Mouse (Mus musculus): ENCODE data around the gene Rag2. TPM values are rescaled to one million over a fixed set of nuclear protein-coding genes. Genes with fewer than 3 reads are reported as not detected.

The Rag2 gene
- polyA plus RNA-seq, 1 experiment = 55.7 TPM

DNA sequence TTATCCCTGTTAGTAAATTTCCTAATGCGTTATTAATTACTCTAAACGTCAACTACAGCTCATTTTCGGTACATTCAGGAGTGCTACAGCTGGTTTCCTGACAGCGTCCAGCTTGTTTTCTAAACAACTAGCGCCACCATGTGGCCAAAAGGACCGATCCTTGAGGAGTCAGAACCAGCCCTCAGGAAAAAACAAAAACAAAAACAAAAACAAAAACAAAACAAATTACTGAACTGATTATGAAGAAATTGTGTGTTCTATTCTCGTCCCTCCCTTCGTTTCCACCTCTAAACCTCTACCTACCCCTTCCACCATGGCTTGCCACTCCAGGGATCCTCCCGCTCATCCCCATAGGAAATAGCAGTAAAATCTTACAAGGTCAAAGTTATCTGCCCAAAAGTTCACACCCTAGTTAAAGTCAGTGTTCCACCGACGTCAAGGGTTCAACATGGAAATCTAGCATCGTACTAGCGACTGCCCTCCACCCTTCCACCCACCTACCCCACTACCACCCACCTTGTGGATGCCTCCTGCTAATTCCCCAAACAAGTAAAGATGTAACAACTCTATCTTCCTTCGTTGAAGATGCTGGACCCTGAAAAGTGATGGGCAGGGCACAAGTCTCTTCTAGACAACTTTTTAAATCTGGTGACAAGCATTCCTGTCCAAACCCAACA is 28.5 kb downstream of the Rag2 start:
- Histone ChIP-seq H3K36me3 (ENCODE audit: control insufficient read depth, insufficient read depth, low read length) (no peaks in the 10 kb centered on the region), H3K27ac (ENCODE audit: control insufficient read depth, insufficient read depth, low read length) (peak overlapping the region; percentile 39; the same call in 1 of the 2 replicates), H3K4me1 (replicated peaks; ENCODE audit: control insufficient read depth, insufficient read depth, low read length) (peaks cover 11% of the 10 kb centered on the region), H3K27me3 (ENCODE audit: control insufficient read depth, insufficient read depth, low read length) (no peaks in the 10 kb centered on the region), H3K4me3 (ENCODE audit: control insufficient read depth, insufficient read depth, low read length) (peak overlapping the region; percentile 25)
- DNase-seq = peak; percentile 84
- no peak for TF ChIP-seq CTCF (IDR thresholded peaks at IDR 0.05; ENCODE audit: borderline replicate concordance, control insufficient read depth, extremely low read depth, insufficient read depth, low read length, poor library complexity)
- no peak for TF ChIP-seq POLR2A (IDR thresholded peaks at IDR 0.05; ENCODE audit: control insufficient read depth, extremely low read depth, insufficient read depth, low read length, poor library complexity)
- WGBS = 21% methylated on average over 14 of the region's 14 CpGs

GRCm38 (mm10) chr2:101660536-101660935 is 36.0 kb downstream of the Rag2 start:
- DNase-seq = no peak
- H3K27me3 ChIP-seq (ENCODE audit: control insufficient read depth, insufficient read depth, low read length) = no peaks in the 10 kb centered on the region
- TF ChIP-seq CTCF (IDR thresholded peaks at IDR 0.05; ENCODE audit: borderline replicate concordance, control insufficient read depth, extremely low read depth, insufficient read depth, low read length, poor library complexity) (no peak), POLR2A (IDR thresholded peaks at IDR 0.05; ENCODE audit: control insufficient read depth, extremely low read depth, insufficient read depth, low read length, poor library complexity) (no peak)
- no peaks in the 10 kb centered on the region for H3K4me1 ChIP-seq (replicated peaks; ENCODE audit: control insufficient read depth, insufficient read depth, low read length)
- no peak overlapping the region for H3K4me3 ChIP-seq (ENCODE audit: control insufficient read depth, insufficient read depth, low read length)
- WGBS = 96% methylated on average over 2 of the region's 2 CpGs
- no peaks in the 10 kb centered on the region for H3K36me3 ChIP-seq (ENCODE audit: control insufficient read depth, insufficient read depth, low read length)
- H3K27ac ChIP-seq (ENCODE audit: control insufficient read depth, insufficient read depth, low read length) = no peak overlapping the region

DNA sequence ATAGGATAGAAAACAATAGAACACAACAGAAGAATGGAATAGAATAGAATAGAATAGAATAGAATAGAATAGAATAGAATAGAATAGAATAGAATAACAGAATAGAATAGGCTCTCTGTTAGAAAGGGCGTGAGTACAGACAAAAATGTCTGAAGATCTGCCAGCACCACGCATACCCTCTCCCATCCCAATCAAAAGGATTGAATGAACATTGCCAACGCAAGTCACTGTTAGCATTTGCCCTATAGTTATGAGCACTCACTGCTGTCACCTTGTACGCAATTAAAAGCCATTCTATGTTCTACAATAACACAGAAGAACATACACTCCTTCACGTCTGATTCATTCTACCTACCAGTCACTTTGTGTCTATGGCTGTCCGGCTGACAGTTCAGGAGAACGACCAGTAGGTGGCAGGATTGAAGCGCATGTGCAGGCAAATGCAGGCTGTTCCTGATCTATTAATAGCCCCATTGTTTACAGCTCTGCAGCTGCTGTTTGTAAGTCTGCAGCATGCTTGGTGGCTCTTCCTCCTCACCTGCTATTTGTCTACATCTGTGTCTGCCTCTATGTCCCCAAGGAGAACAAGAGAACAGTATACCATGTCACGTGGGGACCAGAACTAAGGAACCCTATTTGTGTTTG is 40.7 kb downstream of the Rag2 start:
- WGBS = 32% methylated on average over 9 of the region's 9 CpGs
- H3K4me1 ChIP-seq (replicated peaks; ENCODE audit: control insufficient read depth, insufficient read depth, low read length) = no peaks in the 10 kb centered on the region
- no peak; the same call in 1 of the 2 replicates for TF ChIP-seq CTCF (IDR thresholded peaks at IDR 0.05; ENCODE audit: borderline replicate concordance, control insufficient read depth, extremely low read depth, insufficient read depth, low read length, poor library complexity)
- TF ChIP-seq POLR2A (IDR thresholded peaks at IDR 0.05; ENCODE audit: control insufficient read depth, extremely low read depth, insufficient read depth, low read length, poor library complexity) = no peak
- no peaks in the 10 kb centered on the region for H3K36me3 ChIP-seq (ENCODE audit: control insufficient read depth, insufficient read depth, low read length)
- no peak overlapping the region for H3K27ac ChIP-seq (ENCODE audit: control insufficient read depth, insufficient read depth, low read length)
- no peak overlapping the region for H3K4me3 ChIP-seq (ENCODE audit: control insufficient read depth, insufficient read depth, low read length)
- DNase-seq = peak; percentile 78
- no peaks in the 10 kb centered on the region for H3K27me3 ChIP-seq (ENCODE audit: control insufficient read depth, insufficient read depth, low read length)

DNA sequence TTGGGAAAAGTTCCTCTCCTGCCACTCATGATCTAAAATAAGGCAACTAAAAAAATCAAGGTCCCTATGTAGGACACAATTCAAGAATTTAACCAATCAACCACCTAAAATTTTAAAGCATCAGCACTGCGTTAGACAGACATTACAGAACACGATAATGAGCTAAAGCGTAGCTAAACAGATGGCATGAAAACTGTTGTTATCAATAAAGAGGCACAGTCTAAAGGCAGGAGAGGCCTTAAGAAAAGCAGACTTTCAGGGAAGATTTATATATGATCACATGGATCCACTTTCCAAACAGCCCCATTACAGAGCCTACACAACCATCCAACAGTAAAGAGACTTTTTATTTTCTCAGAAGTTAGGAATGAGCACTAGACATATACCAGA is 41.2 kb downstream of the Rag2 start:
- Histone ChIP-seq H3K27me3 (ENCODE audit: control insufficient read depth, insufficient read depth, low read length) (no peaks in the 10 kb centered on the region), H3K27ac (ENCODE audit: control insufficient read depth, insufficient read depth, low read length) (no peak overlapping the region), H3K4me3 (ENCODE audit: control insufficient read depth, insufficient read depth, low read length) (no peak overlapping the region), H3K4me1 (replicated peaks; ENCODE audit: control insufficient read depth, insufficient read depth, low read length) (no peaks in the 10 kb centered on the region), H3K36me3 (ENCODE audit: control insufficient read depth, insufficient read depth, low read length) (no peaks in the 10 kb centered on the region)
- 98% methylated on average over 3 of the region's 3 CpGs for WGBS
- DNase-seq = no peak
- no peak for TF ChIP-seq CTCF (IDR thresholded peaks at IDR 0.05; ENCODE audit: borderline replicate concordance, control insufficient read depth, extremely low read depth, insufficient read depth, low read length, poor library complexity)
- TF ChIP-seq POLR2A (IDR thresholded peaks at IDR 0.05; ENCODE audit: control insufficient read depth, extremely low read depth, insufficient read depth, low read length, poor library complexity) = no peak

GRCm38 (mm10) chr2:101668751-101669150 is 44.2 kb downstream of the Rag2 start:
- H3K4me3 ChIP-seq (ENCODE audit: control insufficient read depth, insufficient read depth, low read length) = no peak overlapping the region
- no peak for TF ChIP-seq POLR2A (IDR thresholded peaks at IDR 0.05; ENCODE audit: control insufficient read depth, extremely low read depth, insufficient read depth, low read length, poor library complexity)
- TF ChIP-seq CTCF (IDR thresholded peaks at IDR 0.05; ENCODE audit: borderline replicate concordance, control insufficient read depth, extremely low read depth, insufficient read depth, low read length, poor library complexity) = no peak
- H3K27ac ChIP-seq (ENCODE audit: control insufficient read depth, insufficient read depth, low read length) = no peak overlapping the region
- 91% methylated on average over 3 of the region's 3 CpGs for WGBS
- no peaks in the 10 kb centered on the region for H3K27me3 ChIP-seq (ENCODE audit: control insufficient read depth, insufficient read depth, low read length)
- no peaks in the 10 kb centered on the region for H3K4me1 ChIP-seq (replicated peaks; ENCODE audit: control insufficient read depth, insufficient read depth, low read length)
- no peaks in the 10 kb centered on the region for H3K36me3 ChIP-seq (ENCODE audit: control insufficient read depth, insufficient read depth, low read length)
- no peak for DNase-seq

- no peak for DNase-seq
- no peaks in the 10 kb centered on the region for H3K27me3 ChIP-seq (ENCODE audit: control insufficient read depth, insufficient read depth, low read length)
- no peak overlapping the region for H3K27ac ChIP-seq (ENCODE audit: control insufficient read depth, insufficient read depth, low read length)
- no peak overlapping the region for H3K4me3 ChIP-seq (ENCODE audit: control insufficient read depth, insufficient read depth, low read length)
- no peaks in the 10 kb centered on the region for H3K36me3 ChIP-seq (ENCODE audit: control insufficient read depth, insufficient read depth, low read length)
- 76% methylated on average over 3 of the region's 3 CpGs for WGBS
- TF ChIP-seq POLR2A (IDR thresholded peaks at IDR 0.05; ENCODE audit: control insufficient read depth, extremely low read depth, insufficient read depth, low read length, poor library complexity) (no peak), CTCF (IDR thresholded peaks at IDR 0.05; ENCODE audit: borderline replicate concordance, control insufficient read depth, extremely low read depth, insufficient read depth, low read length, poor library complexity) (no peak)
- no peaks in the 10 kb centered on the region for H3K4me1 ChIP-seq (replicated peaks; ENCODE audit: control insufficient read depth, insufficient read depth, low read length)
Measured at GRCm38 (mm10) chr2:101673547-101673946, 49.0 kb downstream of the Rag2 start.
